Mouse (Mus musculus) heart, embryonic 12.5 days (tissue): Measurements from ENCODE around the gene Fbxl16. TPM values are rescaled to one million over a fixed set of nuclear protein-coding genes. Genes with fewer than 3 reads are reported as not detected.
"Not testable (repeated sequence)": the region's sequence is repeated elsewhere in the genome, so short reads cannot be mapped to it uniquely, and the experiment has no call there.

Experiments
- ATAC-seq: fragments of 200-750 bp; cut with Nextera tagmentation; 2 replicates; pipeline ENCODE4 v1.8.0; 2017; ENCODE audit warnings: moderate TSS enrichment, moderate library complexity; ENCODE audit not compliant: insufficient number of reproducible peaks, low FRiP score
- H3K27ac ChIP-seq: fragments of 300-500 bp; sonication (generic); 2 replicates; pipeline ENCODE4 v1.5.1; 2016; ENCODE audit warnings: mild to moderate bottlenecking, moderate library complexity; ENCODE audit not compliant: poor library complexity, severe bottlenecking
- H3K27me3 ChIP-seq: fragments of 300-500 bp; sonication (generic); replicated peaks from 2 replicates; pipeline ENCODE4 v1.6.1; 2016; ENCODE audit warnings: mild to moderate bottlenecking, moderate library complexity
- H3K36me3 ChIP-seq: fragments of 300-500 bp; sonication (generic); 2 replicates; pipeline ENCODE4 v1.6.1; 2016; ENCODE audit warnings: mild to moderate bottlenecking, moderate library complexity
- H3K4me1 ChIP-seq: fragments of 300-500 bp; sonication (generic); replicated peaks from 2 replicates; pipeline ENCODE4 v1.6.1; 2016; ENCODE audit warnings: mild to moderate bottlenecking
- H3K4me2 ChIP-seq: fragments of 300-500 bp; sonication (generic); 2 replicates; pipeline ENCODE4 v1.6.1; 2016; ENCODE audit warnings: mild to moderate bottlenecking, moderate library complexity
- H3K4me3 ChIP-seq: fragments of 300-500 bp; sonication (generic); 2 replicates; pipeline ENCODE4 v1.5.1; 2016; ENCODE audit warnings: mild to moderate bottlenecking
- H3K9ac ChIP-seq: fragments of 300-500 bp; sonication (generic); 2 replicates; pipeline ENCODE4 v1.6.1; 2016; ENCODE audit warnings: mild to moderate bottlenecking, moderate library complexity
- H3K9me3 ChIP-seq: fragments of 300-500 bp; sonication (generic); replicated peaks from 2 replicates; pipeline ENCODE4 v1.6.1; 2016; ENCODE audit warnings: mild to moderate bottlenecking, moderate library complexity
- WGBS: fragments of 180-500 bp; shearing (Covaris S2); methylation state at CpG from one replicate; pipeline ENCODE4 v1.1.7; 2016; 5-methylcytosine and 5-hydroxymethylcytosine counted together
- polyA plus RNA-seq: library from polyadenylated mRNA; unstranded; fragments of >200 nt; fragmentation: Nextera tagmentation; extraction: Ambion mirVana; gene quantifications from 2 replicates; pipeline ENCODE4 v1.2.1, GENCODE M21; 2016

Gene Fbxl16
- polyA plus RNA-seq, 1 experiment from 2014 or later = 1.4 TPM

GRCm38 (mm10) chr17:25796211-25796771 lies 12.6 kb upstream of the Fbxl16 start:
- Histone ChIP-seq H3K27me3 (0 out of 2 replicates have a peak, but pooled peaks cover under 1% of the 10 kb centered on the region), H3K9ac (peak overlapping the region; percentile 78), H3K4me1 (peaks cover 45% of the 10 kb centered on the region), H3K27ac (no peak overlapping the region), H3K36me3 (no peaks in the 10 kb centered on the region), H3K9me3 (no peaks in the 10 kb centered on the region), H3K4me3 (peak overlapping the region; percentile 79), H3K4me2 (peak overlapping the region; percentile 98)
- WGBS = 2% methylated on average over 37 of the region's 37 CpGs
- peak; percentile 7; the same call in 1 of the 2 replicates for ATAC-seq

GRCm38 (mm10) chr17:25796951-25797369 lies 11.9 kb upstream of the Fbxl16 start, which contains the start of gene Metrn:
TSS of gene Metrn (minus strand) at chr17:25797136.
- WGBS = under 1% methylated on average over 35 of the region's 35 CpGs
- peak; percentile 82 for ATAC-seq
- no peaks in the 10 kb centered on the region for H3K9me3 ChIP-seq

DNA sequence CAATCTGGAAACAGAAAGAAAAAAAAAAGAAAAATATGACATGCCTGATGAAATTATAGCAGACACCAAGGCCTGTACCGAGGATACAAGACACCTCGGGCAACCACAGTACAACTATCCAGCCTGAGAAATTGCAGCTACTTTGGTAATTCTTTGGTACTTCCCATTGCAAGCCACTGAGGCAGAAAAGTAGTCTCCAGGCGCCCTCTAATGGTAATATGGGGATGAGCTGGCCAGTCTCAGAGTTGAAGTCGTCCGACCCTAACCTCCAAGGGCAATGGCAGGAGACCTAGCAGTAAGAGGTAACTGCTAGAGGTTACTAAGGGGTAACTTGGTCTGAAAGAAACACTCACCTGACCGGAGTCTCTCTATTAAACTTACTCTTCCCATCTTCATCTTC lies 7.9 kb upstream of the Fbxl16 start:
- Histone ChIP-seq H3K4me1 (peaks cover 24% of the 10 kb centered on the region), H3K4me2 (no peak overlapping the region), H3K9me3 (no peaks in the 10 kb centered on the region), H3K27me3 (peaks cover 14% of the 10 kb centered on the region), H3K36me3 (no peaks in the 10 kb centered on the region), H3K4me3 (no peak overlapping the region), H3K9ac (no peak overlapping the region), H3K27ac (no peak overlapping the region)
- no peak for ATAC-seq
- 9% methylated on average over 6 of the region's 6 CpGs for WGBS

More at GRCm38 (mm10) chr17:25796951-25797369, 11.9 kb upstream of the Fbxl16 start, which contains the start of gene Metrn:
- H3K27me3 ChIP-seq = peaks cover 4% of the 10 kb centered on the region; the same call in 1 of the 2 replicates
- peak within 1 kb of the TSS; percentile 78 for H3K9ac ChIP-seq
- H3K4me1 ChIP-seq = peaks cover 41% of the 10 kb centered on the region
- H3K4me3 ChIP-seq = peak within 1 kb of the TSS; percentile 79
- H3K36me3 ChIP-seq = no peaks in the 10 kb centered on the region
- H3K27ac ChIP-seq = no peak within 1 kb of the TSS
- H3K4me2 ChIP-seq = peak within 1 kb of the TSS; percentile 98

DNA sequence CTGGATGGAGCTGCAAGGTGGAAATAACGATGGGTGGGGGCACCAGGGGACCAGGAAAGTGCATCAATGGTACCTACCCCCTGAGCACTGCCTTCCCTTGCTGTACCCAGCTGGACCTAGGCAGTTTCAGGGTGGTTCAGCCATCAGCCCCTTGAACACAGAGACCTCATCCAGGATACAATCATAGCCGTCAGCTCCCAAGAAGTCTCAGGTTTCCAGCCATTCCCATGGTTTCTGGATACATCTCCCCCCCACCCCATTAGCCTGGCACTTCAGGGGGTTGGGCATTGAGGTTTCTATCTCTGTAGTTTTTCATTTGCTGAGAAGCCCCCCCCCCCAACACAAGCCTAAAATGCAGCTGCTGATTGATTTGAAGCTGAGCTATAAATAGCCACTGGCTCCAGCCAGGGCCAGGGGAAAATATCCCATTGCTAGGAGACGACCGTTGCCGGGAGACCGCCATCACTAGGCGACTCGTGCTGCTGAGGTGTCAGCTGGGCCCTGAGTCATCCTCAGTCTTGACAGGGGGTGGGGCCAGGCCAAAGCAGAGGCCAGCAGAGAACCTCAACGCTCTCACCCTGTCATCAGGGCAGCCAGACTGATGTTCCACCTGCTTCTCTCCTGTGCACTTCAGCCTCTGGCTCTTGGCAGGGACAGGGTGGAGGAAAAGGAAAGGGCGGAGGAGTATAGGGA lies 5.9 kb upstream of the Fbxl16 start:
- ATAC-seq = peak; percentile 83
- Histone ChIP-seq H3K4me1 (peaks cover 15% of the 10 kb centered on the region), H3K36me3 (no peaks in the 10 kb centered on the region), H3K9me3 (no peaks in the 10 kb centered on the region), H3K4me3 (no peak overlapping the region), H3K27me3 (peaks cover 20% of the 10 kb centered on the region), H3K4me2 (peak overlapping the region; percentile 48), H3K9ac (0 out of 2 replicates have a peak overlapping the region, but pooled peaks have one; percentile 43), H3K27ac (0 out of 2 replicates have a peak overlapping the region, but pooled peaks have one; percentile 20)
- WGBS = 10% methylated on average over 10 of the region's 10 CpGs

GRCm38 (mm10) chr17:25806507-25806906 lies 2.4 kb upstream of the Fbxl16 start:
- H3K27ac ChIP-seq = no peak overlapping the region
- H3K4me3 ChIP-seq = no peak overlapping the region
- H3K36me3 ChIP-seq = no peaks in the 10 kb centered on the region
- no peak overlapping the region for H3K4me2 ChIP-seq
- H3K27me3 ChIP-seq = peaks cover 53% of the 10 kb centered on the region
- no peak overlapping the region for H3K9ac ChIP-seq
- peaks cover 23% of the 10 kb centered on the region for H3K4me1 ChIP-seq
- whole genome bisulfite sequencing = 78% methylated on average over 4 of the region's 4 CpGs
- no peaks in the 10 kb centered on the region for H3K9me3 ChIP-seq
- ATAC-seq = no peak

DNA sequence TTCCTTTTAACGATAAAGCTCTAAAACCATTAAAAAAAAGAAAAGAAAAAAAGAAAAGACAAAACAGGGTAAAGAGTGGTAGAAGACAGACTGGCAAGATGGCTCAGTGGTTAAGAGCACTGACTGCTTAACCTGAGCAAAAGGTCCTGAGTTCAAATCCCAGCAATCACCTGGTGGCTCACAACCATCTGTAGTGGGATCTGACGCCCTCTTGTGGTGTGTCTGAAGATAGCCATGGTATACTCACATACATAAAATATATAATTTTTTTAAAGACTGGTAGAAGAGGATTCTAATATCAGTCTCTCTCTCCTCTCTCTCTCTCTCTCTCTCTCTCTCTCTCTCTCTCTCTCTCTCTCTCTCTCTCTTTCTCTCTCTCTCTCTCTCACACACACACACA lies 1.4 kb upstream of the Fbxl16 start:
- H3K9me3 ChIP-seq, H3K27ac ChIP-seq, ATAC-seq, H3K4me3 ChIP-seq, H3K4me2 ChIP-seq, H3K36me3 ChIP-seq, H3K9ac ChIP-seq: not testable (repeated sequence)
- Histone ChIP-seq H3K4me1 (peaks cover 19% of the 10 kb centered on the region), H3K27me3 (peaks cover 57% of the 10 kb centered on the region)
- 46% methylated on average over 2 of the region's 2 CpGs for WGBS

- peaks cover 63% of the 10 kb centered on the region for H3K27me3 ChIP-seq
- WGBS = 36% methylated on average over 5 of the region's 5 CpGs
These were observed 857 bp upstream of the Fbxl16 start for GRCm38 (mm10) chr17:25808028-25808427.

GRCm38 (mm10) chr17:25809606-25810340 lies 888 bp downstream of the Fbxl16 start:
- peaks cover 12% of the 10 kb centered on the region for H3K4me1 ChIP-seq
- peaks cover 73% of the 10 kb centered on the region for H3K27me3 ChIP-seq
- H3K4me3 ChIP-seq = peak overlapping the region; percentile 69
- H3K9ac ChIP-seq = peak overlapping the region; percentile 74
- H3K4me2 ChIP-seq = peak overlapping the region; percentile 96
- ATAC-seq = peak; percentile 46; the same call in 1 of the 2 replicates
- H3K9me3 ChIP-seq = no peaks in the 10 kb centered on the region
- no peaks in the 10 kb centered on the region for H3K36me3 ChIP-seq
- 11% methylated on average over 25 of the region's 25 CpGs for WGBS
- no peak overlapping the region for H3K27ac ChIP-seq

More at GRCm38 (mm10) chr17:25808028-25808427, 857 bp upstream of the Fbxl16 start:
- Histone ChIP-seq H3K4me3 (peak overlapping the region; percentile 69), H3K27ac (no peak overlapping the region), H3K4me1 (peaks cover 14% of the 10 kb centered on the region), H3K4me2 (peak overlapping the region; percentile 96), H3K36me3 (no peaks in the 10 kb centered on the region), H3K9ac (peak overlapping the region; percentile 74; the same call in 1 of the 2 replicates), H3K9me3 (no peaks in the 10 kb centered on the region)
- ATAC-seq = no peak

- 71% methylated on average over 4 of the region's 4 CpGs for WGBS
- Histone ChIP-seq H3K9me3 (no peaks in the 10 kb centered on the region), H3K4me1 (peaks cover 12% of the 10 kb centered on the region), H3K27me3 (peaks cover 83% of the 10 kb centered on the region), H3K4me2 (no peak overlapping the region), H3K27ac (no peak overlapping the region), H3K9ac (no peak overlapping the region), H3K4me3 (no peak overlapping the region), H3K36me3 (no peaks in the 10 kb centered on the region)
- ATAC-seq = no peak
These were observed 2.0 kb downstream of the Fbxl16 start for GRCm38 (mm10) chr17:25810890-25811289.

- Histone ChIP-seq H3K4me3 (no peak overlapping the region), H3K4me2 (no peak overlapping the region)
- ATAC-seq = no peak
These were observed 4.6 kb downstream of the Fbxl16 start for GRCm38 (mm10) chr17:25813471-25813870.

GRCm38 (mm10) chr17:25817662-25818061 lies 8.8 kb downstream of the Fbxl16 start:
- H3K27me3 ChIP-seq = peaks cover 95% of the 10 kb centered on the region
- no peak overlapping the region for H3K27ac ChIP-seq
- H3K9me3 ChIP-seq = no peaks in the 10 kb centered on the region
- H3K4me2 ChIP-seq = no peak overlapping the region
- H3K4me1 ChIP-seq = peaks cover 9% of the 10 kb centered on the region
- H3K36me3 ChIP-seq = no peaks in the 10 kb centered on the region
- ATAC-seq = no peak
- 74% methylated on average over 11 of the region's 11 CpGs for WGBS
- no peak overlapping the region for H3K9ac ChIP-seq
- no peak overlapping the region for H3K4me3 ChIP-seq

More at GRCm38 (mm10) chr17:25813471-25813870, 4.6 kb downstream of the Fbxl16 start:
- H3K36me3 ChIP-seq = no peaks in the 10 kb centered on the region
- H3K27ac ChIP-seq = no peak overlapping the region
- H3K9me3 ChIP-seq = no peaks in the 10 kb centered on the region
- H3K9ac ChIP-seq = no peak overlapping the region
- H3K4me1 ChIP-seq = peaks cover 12% of the 10 kb centered on the region
- under 1% methylated on average over 20 of the region's 20 CpGs for WGBS
- H3K27me3 ChIP-seq = peaks cover 97% of the 10 kb centered on the region
